Mouse (Mus musculus): Measurements from ENCODE around the gene Myo16. TPM values are rescaled to one million over a fixed set of nuclear protein-coding genes. Genes with fewer than 3 reads are reported as not detected.

Gene Myo16
- total RNA-seq, 2 experiments from 2014 or later = 7.4 to 9.1 TPM

GRCm38 (mm10) chr8:10442562-10442961, 288.9 kb downstream of the Myo16 start:
- intact Hi-C loops (cut with DNase I) = loop anchor here (5.0 kb wide), 1 partner anchor 130 kb away; no protein-coding TSS in a partner anchor
- DNase-seq (ENCODE audit: low spot score) = no peak

GRCm38 (mm10) chr8:10445011-10445410, 291.3 kb downstream of the Myo16 start:
- no peak for DNase-seq (ENCODE audit: low spot score)
- intact Hi-C loops (cut with DNase I) = no loop called here

- intact Hi-C loops (cut with DNase I) = no loop called here
- no peak for DNase-seq (ENCODE audit: low spot score)
Observed at GRCm38 (mm10) chr8:10448545-10448944, 294.8 kb downstream of the Myo16 start.

GRCm38 (mm10) chr8:10453046-10453445, 299.3 kb downstream of the Myo16 start:
- no peak for DNase-seq (ENCODE audit: low spot score)
- intact Hi-C loops (cut with DNase I) = no loop called here

GRCm38 (mm10) chr8:10458151-10458649, 304.5 kb downstream of the Myo16 start:
- intact Hi-C loops (cut with DNase I) = no loop called here
- DNase-seq (ENCODE audit: low spot score) = no peak

GRCm38 (mm10) chr8:10462271-10462670, 308.6 kb downstream of the Myo16 start:
- intact Hi-C loops (cut with DNase I) = no loop called here
- DNase-seq (ENCODE audit: low spot score) = no peak

- DNase-seq (ENCODE audit: low spot score) = no peak
- intact Hi-C loops (cut with DNase I) = no loop called here
Observed at GRCm38 (mm10) chr8:10468490-10468889, 314.8 kb downstream of the Myo16 start.

GRCm38 (mm10) chr8:10469658-10470057, 315.9 kb downstream of the Myo16 start:
- intact Hi-C loops (cut with DNase I) = no loop called here
- no peak for DNase-seq (ENCODE audit: low spot score)

GRCm38 (mm10) chr8:10470280-10470679, 316.6 kb downstream of the Myo16 start:
- intact Hi-C loops (cut with DNase I) = no loop called here
- DNase-seq (ENCODE audit: low spot score) = no peak

GRCm38 (mm10) chr8:10472371-10472770, 318.7 kb downstream of the Myo16 start:
- DNase-seq (ENCODE audit: low spot score) = no peak
- intact Hi-C loops (cut with DNase I) = no loop called here

- intact Hi-C loops (cut with DNase I) = no loop called here
- DNase-seq (ENCODE audit: low spot score) = no peak
Observed at GRCm38 (mm10) chr8:10474446-10474845, 320.7 kb downstream of the Myo16 start.

- intact Hi-C loops (cut with DNase I) = no loop called here
- DNase-seq (ENCODE audit: low spot score) = no peak
Observed at GRCm38 (mm10) chr8:10479059-10479458, 325.3 kb downstream of the Myo16 start.

GRCm38 (mm10) chr8:10480850-10481249, 327.1 kb downstream of the Myo16 start:
- no peak for DNase-seq (ENCODE audit: low spot score)
- intact Hi-C loops (cut with DNase I) = no loop called here

GRCm38 (mm10) chr8:10482064-10482463, 328.4 kb downstream of the Myo16 start:
- intact Hi-C loops (cut with DNase I) = no loop called here
- no peak for DNase-seq (ENCODE audit: low spot score)

- DNase-seq (ENCODE audit: low spot score) = no peak
- intact Hi-C loops (cut with DNase I) = no loop called here
Observed at GRCm38 (mm10) chr8:10482880-10483279, 329.2 kb downstream of the Myo16 start.

- DNase-seq (ENCODE audit: low spot score) = no peak
- intact Hi-C loops (cut with DNase I) = no loop called here
Observed at GRCm38 (mm10) chr8:10483841-10484240, 330.1 kb downstream of the Myo16 start.

GRCm38 (mm10) chr8:10489738-10490419, 336.2 kb downstream of the Myo16 start:
- intact Hi-C loops (cut with DNase I) = no loop called here
- no peak for DNase-seq (ENCODE audit: low spot score)

GRCm38 (mm10) chr8:10490420-10490784, 336.7 kb downstream of the Myo16 start:
- DNase-seq (ENCODE audit: low spot score) = no peak
- intact Hi-C loops (cut with DNase I) = no loop called here

- no peak for DNase-seq (ENCODE audit: low spot score)
- intact Hi-C loops (cut with DNase I) = no loop called here
Observed at GRCm38 (mm10) chr8:10490874-10491273, 337.2 kb downstream of the Myo16 start.

GRCm38 (mm10) chr8:10499846-10500245, 346.1 kb downstream of the Myo16 start:
- intact Hi-C loops (cut with DNase I) = no loop called here
- DNase-seq (ENCODE audit: low spot score) = no peak

GRCm38 (mm10) chr8:10500465-10500864, 346.8 kb downstream of the Myo16 start:
- intact Hi-C loops (cut with DNase I) = no loop called here
- no peak for DNase-seq (ENCODE audit: low spot score)

- no peak for DNase-seq (ENCODE audit: low spot score)
- intact Hi-C loops (cut with DNase I) = no loop called here
Observed at GRCm38 (mm10) chr8:10501750-10502149, 348.0 kb downstream of the Myo16 start.

Data from heart, postnatal 25 days (tissue).